Mouse (Mus musculus) small intestine, adult 10 weeks (tissue): Measurements from ENCODE around the gene Slc27a3. TPM values are rescaled to one million over a fixed set of nuclear protein-coding genes. Genes with fewer than 3 reads are reported as not detected.

ENCODE experiments used
- polyA plus RNA-seq: library from polyadenylated mRNA; stranded (reverse); fragments of 350-450 nt; fragmentation: Illumina TruSeq; extraction: RNeasy Lipid Tissue Mini Kit (QIAGEN cat#74804); gene quantifications from one replicate; pipeline ENCODE4 v1.2.3, GENCODE M21; 2014; ENCODE audit warnings: low replicate concordance

Slc27a3 gene
- polyA plus RNA-seq: not detected

DNA sequence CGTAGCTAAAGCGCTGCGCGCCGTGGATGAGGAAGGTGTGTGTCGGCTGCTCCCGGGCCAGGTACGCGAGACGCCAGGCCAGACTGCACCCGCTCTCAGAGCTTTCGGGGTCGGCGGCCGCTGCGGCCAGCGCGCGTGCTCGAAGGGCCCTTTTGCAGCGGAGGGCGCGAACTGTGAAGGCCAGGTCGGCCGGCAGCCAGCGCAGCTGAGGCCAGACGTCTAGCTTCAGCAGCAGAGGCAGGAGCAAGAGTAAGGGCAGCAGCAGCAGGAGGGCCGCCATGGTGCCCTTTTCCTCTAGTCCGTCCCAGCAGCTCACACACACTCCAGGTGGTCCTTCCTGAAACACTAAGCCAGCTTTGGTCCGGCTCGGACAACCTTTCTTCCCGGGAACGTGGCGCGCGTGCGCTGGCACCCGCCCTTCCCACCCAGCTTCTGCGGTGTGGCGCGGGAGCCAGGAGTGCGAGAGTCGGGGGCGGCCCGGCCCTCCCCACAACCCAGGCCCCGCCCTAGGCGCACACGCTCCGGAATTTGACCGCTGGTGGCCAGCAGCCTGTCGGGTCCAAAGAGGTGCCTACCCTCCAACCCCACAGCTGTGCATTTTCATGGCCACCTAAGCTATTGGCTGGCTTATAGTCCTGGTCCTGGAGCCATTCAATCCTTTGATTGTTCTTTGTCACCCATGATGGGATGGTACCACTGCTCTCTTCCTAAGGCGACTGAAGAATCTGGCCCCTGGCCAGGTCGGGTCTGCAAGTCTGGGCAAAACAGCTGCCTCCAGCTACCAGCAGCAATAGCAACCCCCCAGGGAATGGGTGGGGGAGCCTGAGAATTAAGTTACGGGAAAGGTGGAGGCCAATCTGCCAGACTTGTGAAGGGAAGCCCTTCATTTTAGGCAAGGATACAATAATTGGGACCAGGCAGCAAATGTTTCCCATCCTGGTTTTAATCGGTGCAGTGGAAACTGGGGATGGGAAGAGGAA, at the start of gene Slc27a3:
Gene Slc27a3, minus strand, starts transcription at position 428 of the 980 bp plus-strand sequence.

DNA sequence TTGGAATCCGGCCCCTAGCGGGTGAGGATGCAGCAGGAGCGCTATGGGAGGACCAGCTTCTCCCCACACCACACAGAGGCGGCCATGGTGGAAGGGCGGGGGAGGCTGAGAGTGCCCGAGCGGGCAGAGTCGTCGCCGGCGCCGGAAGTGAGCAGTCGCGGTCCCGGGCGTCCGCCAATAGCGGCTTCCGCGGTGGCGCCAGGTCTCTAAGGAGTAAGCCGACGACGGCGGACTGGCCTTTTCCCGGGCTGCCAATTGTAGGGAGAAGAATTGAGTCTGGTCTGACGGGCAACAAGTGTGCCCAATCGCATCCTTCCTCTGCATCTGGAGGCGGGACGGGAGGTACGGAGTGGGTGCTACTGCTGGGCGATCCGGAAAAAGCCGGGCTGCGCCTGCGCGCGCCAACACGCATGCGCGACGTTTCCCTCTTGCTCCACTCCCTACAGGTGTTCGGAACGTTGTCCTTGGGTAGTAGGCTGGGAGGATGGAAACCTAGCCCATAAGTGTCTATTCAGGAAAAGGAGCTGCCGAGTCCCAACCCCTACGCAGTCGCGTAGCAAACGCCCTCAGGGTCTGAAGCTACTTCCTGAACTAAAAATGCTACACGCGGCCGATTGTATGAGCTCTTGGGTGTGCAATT, 43.8 kb upstream of the Slc27a3 start, which contains the start of gene Ints3:
Gene Ints3, minus strand, starts transcription at position 242 of the 640 bp plus-strand sequence.

Other genes starting within 250 kb of the Slc27a3 start
- gene Rps27, start 176.3 kb downstream of the Slc27a3 start, polyA plus RNA-seq: 848 TPM
- gene Rab13, start 176.2 kb downstream of the Slc27a3 start, polyA plus RNA-seq: 2.2 TPM
- 152 TPM for gene Jtb, start 158.3 kb downstream of the Slc27a3 start, polyA plus RNA-seq
- gene Creb3l4, start 146.4 kb downstream of the Slc27a3 start, polyA plus RNA-seq: 3.1 TPM
- gene Slc39a1, start 141.8 kb downstream of the Slc27a3 start, polyA plus RNA-seq: 62.4 TPM
- gene Crtc2, start 135.8 kb downstream of the Slc27a3 start, polyA plus RNA-seq: 10.5 TPM
- gene Dennd4b, start 124.8 kb downstream of the Slc27a3 start, polyA plus RNA-seq: 0.48 TPM
- 20.5 TPM for gene Gatad2b, start 96.8 kb downstream of the Slc27a3 start, polyA plus RNA-seq
- 8.9 TPM for gene Ints3, start 43.7 kb upstream of the Slc27a3 start, polyA plus RNA-seq
- 1.4 TPM for gene Npr1, start 75.9 kb upstream of the Slc27a3 start, polyA plus RNA-seq
- 30.4 TPM for gene Ilf2, start 86.2 kb upstream of the Slc27a3 start, polyA plus RNA-seq
- 32.7 TPM for gene Snapin, start 101.1 kb upstream of the Slc27a3 start, polyA plus RNA-seq
- 112 TPM for gene Chtop, start 119.6 kb upstream of the Slc27a3 start, polyA plus RNA-seq
- 27.6 TPM for gene S100a1, start 124.5 kb upstream of the Slc27a3 start, polyA plus RNA-seq
- gene S100a13, start 124.5 kb upstream of the Slc27a3 start, polyA plus RNA-seq: 2.8 TPM
- not detected for gene S100a14, start 136.9 kb upstream of the Slc27a3 start, polyA plus RNA-seq
- gene S100a16, start 147.3 kb upstream of the Slc27a3 start, polyA plus RNA-seq: 9.7 TPM
- gene S100a3, start 170.6 kb upstream of the Slc27a3 start, polyA plus RNA-seq: not detected
- not detected for gene S100a2, start 200.3 kb upstream of the Slc27a3 start, polyA plus RNA-seq
- gene Gm42674, start 212.0 kb upstream of the Slc27a3 start, polyA plus RNA-seq: not detected
- not detected for gene S100a4, start 213.8 kb upstream of the Slc27a3 start, polyA plus RNA-seq
- gene S100a5, start 218.6 kb upstream of the Slc27a3 start, polyA plus RNA-seq: not detected
- 8.6 TPM for gene S100a6, start 222.9 kb upstream of the Slc27a3 start, polyA plus RNA-seq